Mouse (Mus musculus): ENCODE measurements around the gene Slc10a7.

GRCm38 (mm10) chr8:78670241-78670640 is 161.1 kb downstream of the Slc10a7 start:
- TF ChIP-seq CTCF (IDR thresholded peaks at IDR 0.05; ENCODE audit: borderline replicate concordance, insufficient read depth, low read length) (no peak), POLR2A (IDR thresholded peaks at IDR 0.05; ENCODE audit: low read depth, low read length) (no peak)

Data from embryonic fibroblast, embryonic 13.5 days (primary cell).